10 mouse cellular contexts compared by ENCODE assay signal in genomic region chr10:59266097-59266496, GRCm38 (mm10). TPM values are rescaled to one million over a fixed set of nuclear protein-coding genes. Genes with fewer than 3 reads are reported as not detected.
A peak's percentile ranks its signal among the peaks of the same experiment; 100 is the strongest.
DNase-seq lines count a peak whose midpoint lies in the region; ATAC-seq lines count a peak whose summit lies in the region.
"Had no signal": no experiment of that assay in that cellular context is flagged by ENCODE, and none has a peak within 500 bp of the region (broad histone marks: within the 10 kb centered on the region; RNA-seq: fewer than 3 reads in every experiment).

No protein-coding gene starts in this region.

- no peaks in the 10 kb centered on the region for H3K27me3 ChIP-seq in forebrain, embryonic 14.5 days (replicated peaks; ENCODE audit: control insufficient read depth, insufficient read depth, low read length)
- H3K27me3 ChIP-seq: midbrain, embryonic 15.5 days had no signal

- H3K36me3 ChIP-seq in forebrain, embryonic 14.5 days (ENCODE audit: control insufficient read depth, insufficient read depth, low read length): no peaks in the 10 kb centered on the region
- H3K36me3 ChIP-seq: midbrain, embryonic 15.5 days had no signal

- H3K9me3 ChIP-seq in forebrain, embryonic 14.5 days (replicated peaks; ENCODE audit: control insufficient read depth, low read length): no peaks in the 10 kb centered on the region
- H3K9me3 ChIP-seq: midbrain, embryonic 15.5 days had no signal

- WGBS in forebrain, embryonic 14.5 days: 65% methylated on average over 1 of the region's 1 CpGs

- H3K4me3 ChIP-seq in forebrain, embryonic 14.5 days (ENCODE audit: low read depth, low read length): no peak overlapping the region
- H3K4me3 ChIP-seq: midbrain, embryonic 15.5 days had no signal

- no peak overlapping the region for H3K27ac ChIP-seq in forebrain, embryonic 14.5 days (ENCODE audit: low read depth, low read length)
- H3K27ac ChIP-seq: hindbrain, embryonic 14.5 days; midbrain, embryonic 15.5 days had no signal

- no peak overlapping the region for H3K9ac ChIP-seq in forebrain, embryonic 14.5 days (ENCODE audit: low read length)
- H3K9ac ChIP-seq: hindbrain, embryonic 14.5 days; midbrain, embryonic 15.5 days had no signal

- DNase-seq in kidney, adult 9 months: peak; percentile 42
- no peak for DNase-seq in kidney, adult 18-20 months
- DNase-seq in adrenal gland, adult 2 months: peak; percentile 93
- DNase-seq in heart, postnatal 4 days: peak; percentile 41
- DNase-seq in lung, postnatal 36 days: peak; percentile 81
- no peak for DNase-seq in layer of hippocampus, postnatal 36 days
- no peak for DNase-seq in forebrain, embryonic 14.5 days (ENCODE audit: low spot score)

- H3K4me2 ChIP-seq in forebrain, embryonic 14.5 days (ENCODE audit: low read length): no peak overlapping the region
- H3K4me2 ChIP-seq: hindbrain, embryonic 14.5 days; midbrain, embryonic 15.5 days had no signal

- H3K4me1 ChIP-seq in forebrain, embryonic 14.5 days (ENCODE audit: control insufficient read depth, insufficient read depth, low read length): no peaks in the 10 kb centered on the region
- H3K4me1 ChIP-seq: midbrain, embryonic 15.5 days had no signal

- no peak for ATAC-seq in cerebellum, adult (ENCODE audit: insufficient number of reproducible peaks, low FRiP score, low TSS enrichment)
- ATAC-seq in forebrain, embryonic 14.5 days: no peak
- ATAC-seq: midbrain, embryonic 15.5 days had no signal

RNA-seq across cellular contexts. Expression of gene Sowahc, which starts 44.3 kb away (rescaled TPM):
- total RNA-seq in adrenal gland, adult 2 months (2021): 10 to 100 TPM; 29.8 to 45.9 TPM
- polyA plus RNA-seq in adrenal gland, adult 2 months (2012; rRNA removed): 11.4 and 15.2 TPM in 2 replicates
- 1 to 10 TPM; 1.9 to 2.0 TPM for total RNA-seq in heart, postnatal 4 days (2021)
- 1 to 10 TPM; 7.1 to 7.3 TPM for total RNA-seq in layer of hippocampus, postnatal 36 days (2021)
- 10.8 and 13.1 TPM in 2 replicates for polyA plus RNA-seq in forebrain, embryonic 14.5 days (2014; fragmentation: Nextera tagmentation; extraction: Ambion mirVana)

RNA-seq across cellular contexts. Expression of gene Sept10, which starts 44.5 kb away (rescaled TPM):
- 10 to 100 TPM; 40.9 to 48.2 TPM for total RNA-seq in adrenal gland, adult 2 months (2021)
- polyA plus RNA-seq in adrenal gland, adult 2 months (2012; rRNA removed): 8.0 and 8.3 TPM in 2 replicates
- 10 to 100 TPM; 45.0 to 52.0 TPM for total RNA-seq in heart, postnatal 4 days (2021)
- total RNA-seq in layer of hippocampus, postnatal 36 days (2021): 1 to 10 TPM; 7.8 to 8.2 TPM
- polyA plus RNA-seq in forebrain, embryonic 14.5 days (2014; fragmentation: Nextera tagmentation; extraction: Ambion mirVana): 30.7 and 32.0 TPM in 2 replicates

RNA-seq across cellular contexts. Expression of gene P4ha1, which starts 57.0 kb away (rescaled TPM):
- 10 to 100 TPM; 44.4 to 79.9 TPM for total RNA-seq in adrenal gland, adult 2 months (2021)
- polyA plus RNA-seq in adrenal gland, adult 2 months (2012; rRNA removed): 4.7 and 7.6 TPM in 2 replicates
- total RNA-seq in heart, postnatal 4 days (2021): 10 to 100 TPM; 21.2 to 25.3 TPM
- 10 to 100 TPM; 58.0 to 69.5 TPM for total RNA-seq in layer of hippocampus, postnatal 36 days (2021)
- polyA plus RNA-seq in forebrain, embryonic 14.5 days (2014; fragmentation: Nextera tagmentation; extraction: Ambion mirVana): 23.8 and 29.2 TPM in 2 replicates

Comparison
In these comparisons a context has a peak if more than half of its experiments do, and no peak if none do; other contexts are left out.
1. DNase-seq: peak in kidney, adult 9 months (single experiment), adrenal gland, adult 2 months (single experiment), heart, postnatal 4 days (single experiment) and lung, postnatal 36 days (single experiment); none in kidney, adult 18-20 months (single experiment), layer of hippocampus, postnatal 36 days (0 of 2) and forebrain, embryonic 14.5 days (single experiment).
2. RNA of gene Sept10, which starts 44.5 kb away (total RNA-seq): 45.0 to 52.0 TPM in heart, postnatal 4 days and 40.9 to 48.2 TPM in adrenal gland, adult 2 months; 7.8 to 8.2 TPM in layer of hippocampus, postnatal 36 days; every median in the first group is over 4 times any median in the second.